Mouse (Mus musculus) myocyte (in vitro differentiated cells): Measurements from ENCODE around the gene Gm4969.

Experiments used
- CEBPB ChIP-seq: IDR thresholded peaks from 2 replicates; pipeline ENCODE4 v1.6.1; 2011; ENCODE audit warnings: mild to moderate bottlenecking, moderate library complexity; ENCODE audit not compliant: poor library complexity, insufficient read depth, severe bottlenecking
- E2F4 ChIP-seq: IDR thresholded peaks from one replicate; pipeline ENCODE4 v1.6.1; 2011; ENCODE audit warnings: mild to moderate bottlenecking, control low read depth, moderate library complexity; ENCODE audit not compliant: insufficient read depth
- MAX ChIP-seq: IDR thresholded peaks from one replicate; pipeline ENCODE4 v1.6.1; 2011; ENCODE audit warnings: low read depth, mild to moderate bottlenecking, control low read depth
- MYOD1 ChIP-seq, 3 experiments: IDR thresholded peaks; one replicate each; pipeline ENCODE4 v1.6.1; 2011; ENCODE audit warnings: control low read depth in 2 of 3, low read depth in 2 of 3, mild to moderate bottlenecking in 2 of 3, moderate library complexity in 1 of 3; ENCODE audit not compliant: insufficient read length in 2 of 3, control insufficient read depth in 1 of 3
- MYOG ChIP-seq, 3 experiments: IDR thresholded peaks; one replicate each; pipeline ENCODE4 v1.6.1; 2011; ENCODE audit warnings: control low read depth in 2 of 3, low read depth in 2 of 3, mild to moderate bottlenecking in 2 of 3; ENCODE audit not compliant: insufficient read length in 2 of 3, control insufficient read depth in 1 of 3, insufficient read depth in 1 of 3
- POLR2A ChIP-seq: IDR thresholded peaks from one replicate; pipeline ENCODE4 v1.6.1; 2011; ENCODE audit warnings: low read depth, mild to moderate bottlenecking, control low read depth, moderate library complexity; ENCODE audit not compliant: insufficient read length
- POLR2AphosphoS2 ChIP-seq: IDR thresholded peaks from one replicate; pipeline ENCODE4 v1.6.1; 2011; ENCODE audit warnings: low read depth, control low read depth; ENCODE audit not compliant: insufficient read length
- TCF12 ChIP-seq: IDR thresholded peaks from one replicate; pipeline ENCODE4 v1.6.1; 2011; ENCODE audit warnings: mild to moderate bottlenecking, control low read depth; ENCODE audit not compliant: poor library complexity, insufficient read depth, severe bottlenecking
- TCF3 ChIP-seq: IDR thresholded peaks from one replicate; pipeline ENCODE4 v1.6.1; 2011; ENCODE audit warnings: low read depth, control low read depth; ENCODE audit not compliant: insufficient read length
- USF1 ChIP-seq: IDR thresholded peaks from one replicate; pipeline ENCODE4 v1.6.1; 2011; ENCODE audit warnings: low read depth, mild to moderate bottlenecking, control low read depth, moderate library complexity

DNA sequence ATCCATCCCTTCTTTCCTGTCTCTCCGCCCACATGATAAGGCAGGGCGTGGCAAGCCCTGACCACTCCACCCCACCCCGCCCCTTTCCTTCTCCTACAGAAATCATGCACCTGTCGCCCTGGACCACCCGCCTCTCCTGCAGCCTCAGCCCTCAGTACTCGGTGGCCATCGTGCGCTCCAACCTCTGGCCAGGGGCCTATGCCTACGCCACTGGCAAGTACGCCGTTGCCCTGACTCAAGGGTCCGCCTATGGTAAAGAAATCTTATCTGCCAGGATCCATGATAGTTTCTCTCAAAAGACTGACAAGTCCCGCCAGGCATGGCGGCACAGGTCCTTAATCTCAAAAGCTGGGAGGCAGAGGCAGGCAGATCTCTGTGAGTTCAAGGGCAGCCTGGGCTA lies 50.2 kb downstream of the Gm4969 start:
- no peak for TF ChIP-seq POLR2A
- no peak for TF ChIP-seq MAX
- no peak for TF ChIP-seq TCF12
- no peak for TF ChIP-seq E2F4
- TF ChIP-seq USF1 = no peak
- no peak for TF ChIP-seq MYOG (IDR thresholded peaks at IDR 0.05; ENCODE audit: control insufficient read depth in 1 of 3, insufficient read depth in 1 of 3, insufficient read length in 2 of 3, low read depth in 2 of 3)
- no peak for TF ChIP-seq TCF3
- TF ChIP-seq CEBPB = no peak
- TF ChIP-seq MYOD1 (IDR thresholded peaks at IDR 0.05; ENCODE audit: control insufficient read depth in 1 of 3, insufficient read length in 2 of 3, low read depth in 2 of 3) = no peak
- TF ChIP-seq POLR2AphosphoS2 = no peak
